Mouse (Mus musculus): ENCODE results near the gene 1810043G02Rik. TPM values are rescaled to one million over a fixed set of nuclear protein-coding genes. Genes with fewer than 3 reads are reported as not detected.
"Not testable (repeated sequence)": the region's sequence is repeated elsewhere in the genome, so short reads cannot be mapped to it uniquely, and the experiment has no call there.

The 1810043G02Rik gene
- polyA plus RNA-seq, 1 experiment = 5.8 TPM

DNA sequence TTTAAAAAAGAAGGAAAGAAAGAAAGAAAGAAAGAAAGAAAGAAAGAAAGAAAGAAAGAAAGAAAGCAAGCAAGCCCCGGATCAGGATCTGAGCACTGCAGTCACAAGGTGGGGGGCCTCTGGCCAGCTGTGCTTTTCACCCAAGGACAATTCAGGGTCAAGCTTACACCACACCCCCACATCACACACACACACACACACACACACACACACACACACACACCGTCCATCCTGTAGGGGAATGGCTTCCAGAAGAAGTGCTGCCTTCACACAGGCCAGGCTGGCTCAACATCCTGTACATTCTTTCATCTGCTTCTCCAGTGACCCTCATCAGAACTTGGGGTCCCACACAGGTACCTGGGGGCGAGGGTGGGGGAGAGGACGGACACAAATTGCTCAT is 41.0 kb downstream of the 1810043G02Rik start:
- H3K4me3 ChIP-seq (replicated peaks; ENCODE audit: control insufficient read depth, low read depth, low read length) = no peak overlapping the region
- H3K27ac ChIP-seq (ENCODE audit: control insufficient read depth, insufficient read depth, low read depth, low read length, poor library complexity) = no peak overlapping the region
- WGBS = 72% methylated on average over 4 of the region's 4 CpGs
- peaks cover 2% of the 10 kb centered on the region for H3K4me1 ChIP-seq (ENCODE audit: control insufficient read depth, insufficient read depth, low read length)
- TF ChIP-seq CTCF (IDR thresholded peaks at IDR 0.05; ENCODE audit: control insufficient read depth, insufficient read depth, low read length) (no peak), POLR2A (IDR thresholded peaks at IDR 0.05; ENCODE audit: borderline replicate concordance, control insufficient read depth, low read depth, low read length) (no peak)

DNA sequence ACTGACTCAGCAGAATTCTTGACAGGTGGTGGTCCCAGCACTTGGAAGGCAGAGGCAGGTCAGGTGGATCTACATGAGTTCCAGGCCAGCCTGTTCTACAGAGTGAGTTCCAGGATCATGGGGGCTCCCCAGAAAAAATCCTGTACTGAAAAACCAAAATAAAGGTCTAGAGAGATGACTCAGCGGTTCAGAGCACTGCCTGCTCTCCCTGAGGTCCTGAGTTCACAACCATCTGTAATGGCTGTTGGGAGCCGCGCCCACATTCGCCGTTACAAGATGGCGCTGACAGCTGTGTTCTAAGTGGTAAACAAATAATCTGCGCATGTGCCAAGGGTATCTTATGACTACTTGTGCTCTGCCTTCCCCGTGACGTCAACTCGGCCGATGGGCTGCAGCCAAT is 41.7 kb downstream of the 1810043G02Rik start:
- not testable (repeated sequence) for H3K27ac ChIP-seq (ENCODE audit: control insufficient read depth, insufficient read depth, low read depth, low read length, poor library complexity); H3K4me1 ChIP-seq (ENCODE audit: control insufficient read depth, insufficient read depth, low read length); H3K4me3 ChIP-seq (replicated peaks; ENCODE audit: control insufficient read depth, low read depth, low read length)
- 88% methylated on average over 7 of the region's 11 CpGs for WGBS

DNA sequence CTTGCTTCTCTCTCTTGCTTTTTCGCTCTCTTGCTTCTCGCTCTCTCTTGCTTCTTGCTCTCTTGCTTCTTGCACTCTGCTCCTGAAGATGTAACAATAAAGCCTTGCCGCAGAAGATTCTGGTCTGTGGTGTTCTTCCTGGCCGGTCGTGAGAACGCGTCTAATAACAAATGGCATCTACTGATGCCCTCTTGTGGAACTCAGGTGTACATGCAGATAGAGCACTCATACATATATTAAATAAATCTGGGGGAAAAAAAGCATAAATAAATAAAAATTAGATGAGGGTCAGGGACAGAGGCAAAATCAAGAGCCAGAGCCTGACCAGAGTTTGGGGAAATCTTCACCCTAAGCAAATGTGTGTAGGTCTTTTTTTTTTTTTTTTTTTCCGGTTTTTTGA is 47.1 kb downstream of the 1810043G02Rik start:
- 31% methylated on average over 6 of the region's 8 CpGs for WGBS
- H3K4me1 ChIP-seq (ENCODE audit: control insufficient read depth, insufficient read depth, low read length) = not testable (repeated sequence)

DNA sequence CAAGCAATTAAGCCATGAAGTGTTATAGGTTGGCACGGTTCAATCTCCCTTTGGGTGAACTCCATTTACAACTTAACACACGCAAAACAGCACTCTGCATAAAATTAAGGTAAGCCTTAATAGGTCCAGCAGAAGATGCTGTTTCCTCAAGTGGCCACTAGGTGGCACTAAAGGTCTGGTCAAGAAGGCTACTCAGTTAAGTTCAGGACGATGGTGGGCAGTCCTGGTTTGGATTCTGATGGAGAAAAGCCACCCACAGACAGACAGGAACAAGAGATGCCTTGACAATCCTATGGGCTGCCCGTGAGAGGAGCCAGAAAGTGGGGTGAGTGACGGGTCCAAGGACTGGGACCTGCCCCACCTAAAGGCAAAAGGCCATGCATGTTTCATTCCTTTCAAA is 49.8 kb downstream of the 1810043G02Rik start:
- H3K27ac ChIP-seq (ENCODE audit: control insufficient read depth, insufficient read depth, low read depth, low read length, poor library complexity) = no peak overlapping the region
- peak; percentile 68 for TF ChIP-seq CTCF (IDR thresholded peaks at IDR 0.05; ENCODE audit: control insufficient read depth, insufficient read depth, low read length)
- no peak for TF ChIP-seq POLR2A (IDR thresholded peaks at IDR 0.05; ENCODE audit: borderline replicate concordance, control insufficient read depth, low read depth, low read length)
- H3K4me3 ChIP-seq (replicated peaks; ENCODE audit: control insufficient read depth, low read depth, low read length) = no peak overlapping the region
- no peaks in the 10 kb centered on the region; the same call in 1 of the 2 replicates for H3K4me1 ChIP-seq (ENCODE audit: control insufficient read depth, insufficient read depth, low read length)
- under 1% methylated on average over 5 of the region's 5 CpGs for WGBS

More for the DNA sequence above, 47.1 kb downstream of the 1810043G02Rik start:
- H3K27ac ChIP-seq (ENCODE audit: control insufficient read depth, insufficient read depth, low read depth, low read length, poor library complexity); H3K4me3 ChIP-seq (replicated peaks; ENCODE audit: control insufficient read depth, low read depth, low read length): not testable (repeated sequence)

DNA sequence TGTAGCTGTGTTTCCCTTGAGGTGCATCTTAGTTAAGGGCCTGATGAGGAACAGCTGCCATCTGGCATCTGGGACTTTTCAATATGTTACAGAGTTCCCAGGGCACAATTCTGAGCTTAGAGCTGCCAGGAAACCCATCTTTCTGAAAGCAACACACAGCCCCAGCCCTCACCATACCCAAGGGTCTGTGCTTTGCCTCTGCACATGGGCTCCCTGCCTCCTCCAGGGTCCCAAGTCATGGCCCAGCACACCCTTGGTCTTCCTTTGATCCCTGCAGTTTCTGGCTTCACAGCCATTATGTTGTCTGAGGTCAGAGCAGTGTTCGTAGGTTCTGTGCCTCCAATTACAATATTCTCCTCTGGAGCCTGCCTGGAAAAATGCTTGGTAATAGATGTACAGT is 50.8 kb downstream of the 1810043G02Rik start:
- WGBS = 76% methylated on average over 1 of the region's 1 CpGs
- H3K27ac ChIP-seq (ENCODE audit: control insufficient read depth, insufficient read depth, low read depth, low read length, poor library complexity) = no peak overlapping the region
- H3K4me1 ChIP-seq (ENCODE audit: control insufficient read depth, insufficient read depth, low read length) = no peaks in the 10 kb centered on the region; the same call in 1 of the 2 replicates
- H3K4me3 ChIP-seq (replicated peaks; ENCODE audit: control insufficient read depth, low read depth, low read length) = no peak overlapping the region
- TF ChIP-seq POLR2A (IDR thresholded peaks at IDR 0.05; ENCODE audit: borderline replicate concordance, control insufficient read depth, low read depth, low read length) (no peak), CTCF (IDR thresholded peaks at IDR 0.05; ENCODE audit: control insufficient read depth, insufficient read depth, low read length) (no peak)

DNA sequence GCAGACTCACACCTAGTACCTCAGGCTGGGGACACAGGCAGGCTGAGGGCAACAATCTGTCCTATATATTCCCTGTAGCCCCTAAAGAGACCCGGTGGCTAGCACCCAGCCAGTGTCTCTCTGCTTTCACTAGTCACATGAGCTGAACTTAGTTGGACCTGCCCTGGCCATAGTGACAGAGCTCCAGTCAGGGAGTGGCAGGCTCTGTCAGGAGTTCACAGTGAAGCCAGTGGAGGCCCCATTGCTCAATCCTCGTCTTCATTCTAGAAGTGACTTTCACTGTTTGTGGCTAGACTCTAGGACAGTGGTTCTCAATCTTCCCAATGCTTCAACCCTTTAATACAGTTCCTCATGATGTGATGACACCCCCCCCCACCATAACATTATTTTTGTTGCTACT is 53.7 kb downstream of the 1810043G02Rik start:
- WGBS = 41% methylated on average over 2 of the region's 2 CpGs
- no peak overlapping the region for H3K4me3 ChIP-seq (replicated peaks; ENCODE audit: control insufficient read depth, low read depth, low read length)
- H3K4me1 ChIP-seq (ENCODE audit: control insufficient read depth, insufficient read depth, low read length) = no peaks in the 10 kb centered on the region; the same call in 1 of the 2 replicates
- no peak for TF ChIP-seq POLR2A (IDR thresholded peaks at IDR 0.05; ENCODE audit: borderline replicate concordance, control insufficient read depth, low read depth, low read length)
- TF ChIP-seq CTCF (IDR thresholded peaks at IDR 0.05; ENCODE audit: control insufficient read depth, insufficient read depth, low read length) = no peak
- H3K27ac ChIP-seq (ENCODE audit: control insufficient read depth, insufficient read depth, low read depth, low read length, poor library complexity) = no peak overlapping the region

Other genes starting within 250 kb of the 1810043G02Rik start
- gene Gm18596, start 235.9 kb upstream of the 1810043G02Rik start, polyA plus RNA-seq (2011; ENCODE audit: insufficient read depth, insufficient read length, low replicate concordance, missing spikeins) = not detected in 2 replicates
- gene Gm9736, start 227.2 kb upstream of the 1810043G02Rik start, polyA plus RNA-seq (2011; ENCODE audit: insufficient read depth, insufficient read length, low replicate concordance, missing spikeins) = not detected in 2 replicates
- gene Gm3233, start 218.8 kb upstream of the 1810043G02Rik start, polyA plus RNA-seq (2011; ENCODE audit: insufficient read depth, insufficient read length, low replicate concordance, missing spikeins) = not detected in 2 replicates
- not detected in 2 replicates for gene Gm3238, start 207.2 kb upstream of the 1810043G02Rik start, polyA plus RNA-seq (2011; ENCODE audit: insufficient read depth, insufficient read length, low replicate concordance, missing spikeins)
- gene Gm7138, start 201.6 kb upstream of the 1810043G02Rik start, polyA plus RNA-seq (2011; ENCODE audit: insufficient read depth, insufficient read length, low replicate concordance, missing spikeins) = not detected in 2 replicates
- gene Gm3250, start 196.0 kb upstream of the 1810043G02Rik start, polyA plus RNA-seq (2011; ENCODE audit: insufficient read depth, insufficient read length, low replicate concordance, missing spikeins) = not detected in 2 replicates
- not detected in 2 replicates for gene Gm7137, start 190.3 kb upstream of the 1810043G02Rik start, polyA plus RNA-seq (2011; ENCODE audit: insufficient read depth, insufficient read length, low replicate concordance, missing spikeins)
- gene Gm9639, start 183.4 kb upstream of the 1810043G02Rik start, polyA plus RNA-seq (2011; ENCODE audit: insufficient read depth, insufficient read length, low replicate concordance, missing spikeins) = not detected in 2 replicates
- gene Gm19668, start 179.4 kb upstream of the 1810043G02Rik start, polyA plus RNA-seq (2011; ENCODE audit: insufficient read depth, insufficient read length, low replicate concordance, missing spikeins) = not detected in 2 replicates
- not detected in 2 replicates for gene Gm9507, start 166.7 kb upstream of the 1810043G02Rik start, polyA plus RNA-seq (2011; ENCODE audit: insufficient read depth, insufficient read length, low replicate concordance, missing spikeins)
- gene Gm2696, start 163.8 kb upstream of the 1810043G02Rik start, polyA plus RNA-seq (2011; ENCODE audit: insufficient read depth, insufficient read length, low replicate concordance, missing spikeins) = not detected in 2 replicates
- gene Krtap10-4, start 151.4 kb upstream of the 1810043G02Rik start, polyA plus RNA-seq (2011; ENCODE audit: insufficient read depth, insufficient read length, low replicate concordance, missing spikeins) = not detected in 2 replicates
- not detected in 2 replicates for gene Krtap10-10, start 142.6 kb upstream of the 1810043G02Rik start, polyA plus RNA-seq (2011; ENCODE audit: insufficient read depth, insufficient read length, low replicate concordance, missing spikeins)
- gene Gm36176, start 131.7 kb upstream of the 1810043G02Rik start, polyA plus RNA-seq (2011; ENCODE audit: insufficient read depth, insufficient read length, low replicate concordance, missing spikeins) = not detected in 2 replicates
- gene Gm10318, start 125.7 kb upstream of the 1810043G02Rik start, polyA plus RNA-seq (2011; ENCODE audit: insufficient read depth, insufficient read length, low replicate concordance, missing spikeins) = not detected in 2 replicates
- gene Gm3285, start 116.5 kb upstream of the 1810043G02Rik start, polyA plus RNA-seq (2011; ENCODE audit: insufficient read depth, insufficient read length, low replicate concordance, missing spikeins) = not detected in 2 replicates
- 0.70 TPM in 1 of 2 replicates, not detected in the other for gene Lrrc3, start 76.0 kb upstream of the 1810043G02Rik start, polyA plus RNA-seq (2011; ENCODE audit: insufficient read depth, insufficient read length, low replicate concordance, missing spikeins)
- gene Trpm2, start 8.0 kb upstream of the 1810043G02Rik start, polyA plus RNA-seq (2011; ENCODE audit: insufficient read depth, insufficient read length, low replicate concordance, missing spikeins) = 19.2 and 53.7 TPM in 2 replicates
- 8.0 and 13.3 TPM in 2 replicates for gene Pfkl, start 31.6 kb downstream of the 1810043G02Rik start, polyA plus RNA-seq (2011; ENCODE audit: insufficient read depth, insufficient read length, low replicate concordance, missing spikeins)
- gene Dnmt3l, start 63.4 kb downstream of the 1810043G02Rik start, polyA plus RNA-seq (2011; ENCODE audit: insufficient read depth, insufficient read length, low replicate concordance, missing spikeins) = 6.7 TPM in 1 of 2 replicates, not detected in the other
- gene Aire, start 65.1 kb downstream of the 1810043G02Rik start, polyA plus RNA-seq (2011; ENCODE audit: insufficient read depth, insufficient read length, low replicate concordance, missing spikeins) = not detected in 2 replicates
- gene Icosl, start 90.8 kb downstream of the 1810043G02Rik start, polyA plus RNA-seq (2011; ENCODE audit: insufficient read depth, insufficient read length, low replicate concordance, missing spikeins) = 7.9 and 20.7 TPM in 2 replicates
- gene D10Jhu81e, start 191.3 kb downstream of the 1810043G02Rik start, polyA plus RNA-seq (2011; ENCODE audit: insufficient read depth, insufficient read length, low replicate concordance, missing spikeins) = 25.3 and 31.3 TPM in 2 replicates
- 7.2 and 13.9 TPM in 2 replicates for gene Pwp2, start 206.6 kb downstream of the 1810043G02Rik start, polyA plus RNA-seq (2011; ENCODE audit: insufficient read depth, insufficient read length, low replicate concordance, missing spikeins)

Data from bone marrow, adult 2 months (tissue).